Mouse (Mus musculus) small intestine, adult 10 weeks (tissue): ENCODE results near the gene Atp6v0a2. TPM values are rescaled to one million over a fixed set of nuclear protein-coding genes. Genes with fewer than 3 reads are reported as not detected.

ENCODE experiments used
- polyA plus RNA-seq: library from polyadenylated mRNA; stranded (reverse); fragments of 350-450 nt; fragmentation: Illumina TruSeq; extraction: RNeasy Lipid Tissue Mini Kit (QIAGEN cat#74804); gene quantifications from one replicate; pipeline ENCODE4 v1.2.3, GENCODE M21; 2014; ENCODE audit warnings: low replicate concordance

Atp6v0a2 gene
- 83.5 TPM for polyA plus RNA-seq

DNA sequence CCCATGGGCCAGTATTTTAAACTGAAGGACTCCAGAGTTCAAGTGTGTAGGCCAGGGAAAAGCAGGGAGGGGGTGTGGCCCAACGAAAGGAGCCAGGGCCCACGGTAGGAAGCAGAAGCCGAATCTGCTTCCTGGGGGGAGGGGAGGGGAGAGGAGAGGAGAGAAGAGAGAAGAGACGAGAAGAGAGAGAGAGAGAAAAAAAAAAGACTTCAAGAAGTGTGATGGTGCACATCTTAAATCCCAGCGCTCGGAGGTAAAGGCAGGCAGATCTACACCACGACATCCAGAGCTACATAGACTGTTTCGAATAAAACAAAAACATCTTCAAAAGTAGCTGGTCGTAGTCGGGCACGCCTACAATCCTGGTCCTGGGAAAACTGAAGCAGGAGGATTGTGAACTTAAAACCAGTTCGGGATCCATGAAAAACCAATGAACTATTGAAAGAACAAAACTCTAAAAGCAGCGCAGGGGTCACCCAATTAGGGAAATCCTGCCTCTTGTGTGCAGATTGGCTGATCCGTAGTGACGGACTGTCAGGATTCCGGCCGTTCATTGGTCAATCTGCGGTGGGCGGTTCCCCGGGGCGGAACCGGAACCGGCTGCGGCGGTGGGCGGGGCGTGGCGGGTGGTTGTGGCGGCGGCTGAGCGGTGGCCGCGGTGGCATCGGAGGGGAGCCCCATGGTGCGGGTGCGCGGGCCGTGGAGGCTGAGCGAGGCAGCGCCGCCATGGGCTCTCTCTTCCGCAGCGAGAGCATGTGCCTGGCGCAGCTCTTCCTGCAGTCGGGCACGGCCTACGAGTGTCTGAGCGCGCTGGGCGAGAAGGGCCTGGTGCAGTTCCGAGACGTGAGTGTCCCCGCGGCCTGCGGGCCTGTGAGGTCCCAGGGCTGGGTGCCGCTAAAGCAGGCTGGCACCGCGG lies at the start of gene Atp6v0a2:
TSS of gene Atp6v0a2 (plus strand) at position 129 of the 916 bp plus-strand sequence.

DNA sequence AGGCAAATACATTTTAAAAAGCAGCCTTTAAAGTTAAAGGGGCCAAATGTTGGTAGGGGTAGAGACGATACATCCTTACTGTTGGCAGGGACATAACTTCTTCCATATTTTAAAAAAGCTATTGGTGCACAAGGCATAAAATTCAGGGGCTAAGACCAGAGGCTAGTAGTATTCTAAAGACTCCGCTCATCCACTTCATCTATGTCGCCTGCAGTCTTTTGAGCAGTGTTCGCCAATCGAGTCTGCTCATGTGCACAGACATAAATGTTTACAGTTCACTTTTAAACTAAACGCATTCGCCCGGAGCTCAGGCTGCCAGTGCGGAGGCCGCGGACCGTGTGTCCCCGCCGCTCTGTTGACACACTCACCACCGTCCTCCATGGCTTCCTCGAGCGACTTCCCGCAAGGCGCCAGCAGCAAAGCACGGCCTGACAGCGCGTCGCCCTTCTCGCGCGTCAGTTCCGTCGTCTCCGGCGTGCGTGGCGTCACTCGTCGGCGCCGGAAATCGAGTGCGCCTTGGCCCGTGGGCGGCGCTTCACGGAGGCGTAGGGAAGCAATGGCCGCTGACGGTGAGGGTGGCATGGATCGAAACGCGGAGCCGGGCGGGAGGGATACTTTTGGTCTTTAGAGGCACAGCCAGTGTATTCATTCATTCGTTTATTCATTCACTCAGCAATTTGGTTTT lies 49.6 kb upstream of the Atp6v0a2 start, which contains the start of the genes Eif2b1 and Gtf2h3:
TSS of gene Eif2b1 (minus strand) at position 499 of the 685 bp plus-strand sequence.
TSS of gene Gtf2h3 (plus strand) at position 508 of the 685 bp plus-strand sequence.

DNA sequence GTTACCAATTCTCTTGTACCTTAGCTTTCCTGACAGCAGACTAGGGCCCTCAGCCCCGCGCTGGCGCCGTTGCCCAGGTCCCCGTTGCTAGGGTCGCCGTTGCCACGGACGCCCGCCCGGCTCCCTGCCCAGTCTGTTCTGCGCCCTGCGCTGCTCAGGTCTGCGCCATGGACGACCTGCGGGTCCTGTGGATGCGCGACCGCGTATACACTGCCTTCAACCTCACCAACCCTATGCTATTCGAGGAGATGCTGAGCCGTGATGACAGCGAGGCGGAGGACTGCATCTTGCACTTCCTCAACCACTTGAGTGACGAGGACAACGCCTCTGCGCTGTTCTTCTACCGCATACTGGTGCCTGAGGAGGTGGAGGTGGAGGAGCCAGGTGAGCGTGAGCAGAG lies 96.6 kb downstream of the Atp6v0a2 start, which contains the start of gene Dnah10:
TSS of gene Dnah10 (plus strand) at position 89 of the 400 bp plus-strand sequence.

Other genes with a start within 250 kb of the Atp6v0a2 start
- gene Sbno1, start 202.6 kb upstream of the Atp6v0a2 start, polyA plus RNA-seq, result 76.9 TPM
- gene Kmt5a, start 188.6 kb upstream of the Atp6v0a2 start, polyA plus RNA-seq, result 63.4 TPM
- gene Rilpl2, start 150.2 kb upstream of the Atp6v0a2 start, polyA plus RNA-seq, result 0.63 TPM
- 0.41 TPM for gene Snrnp35, start 145.4 kb upstream of the Atp6v0a2 start, polyA plus RNA-seq
- 1.7 TPM for gene Rilpl1, start 97.2 kb upstream of the Atp6v0a2 start, polyA plus RNA-seq
- gene Tmed2, start 87.9 kb upstream of the Atp6v0a2 start, polyA plus RNA-seq, result 1,195 TPM
- gene Ddx55, start 75.7 kb upstream of the Atp6v0a2 start, polyA plus RNA-seq, result 12.3 TPM
- gene Eif2b1, start 49.4 kb upstream of the Atp6v0a2 start, polyA plus RNA-seq, result 24.4 TPM
- gene Gtf2h3, start 49.4 kb upstream of the Atp6v0a2 start, polyA plus RNA-seq, result 2.5 TPM
- gene Dnah10, start 96.5 kb downstream of the Atp6v0a2 start, polyA plus RNA-seq, result not detected
- gene Ccdc92, start 233.8 kb downstream of the Atp6v0a2 start, polyA plus RNA-seq, result 0.15 TPM
- 47.9 TPM for gene Zfp664, start 234.1 kb downstream of the Atp6v0a2 start, polyA plus RNA-seq